Mouse (Mus musculus) layer of hippocampus, postnatal 25 days (tissue): ENCODE measurements around the gene Atp6v1fnb. TPM values are rescaled to one million over a fixed set of nuclear protein-coding genes. Genes with fewer than 3 reads are reported as not detected.

Experiments used
- DNase-seq, 2 experiments: peaks; one replicate each; pipeline ENCODE4 v3.0.0; 2022; ENCODE audit warnings: mixed read lengths in 2 of 2, low spot score in 1 of 2; ENCODE audit errors: extremely low spot score in 1 of 2
- total RNA-seq, 2 experiments: library from RNA; stranded (reverse); gene quantifications; 2 replicates each; pipeline ENCODE4 v1.2.3; 2021

The Atp6v1fnb gene
- total RNA-seq, 2 experiments from 2014 or later: 0.59 TPM; not detected in 1

GRCm38 (mm10) chr6:29463388-29463787 is 7.8 kb upstream of the Atp6v1fnb start:
- DNase-seq: no peak

GRCm38 (mm10) chr6:29467583-29468354 is 3.5 kb upstream of the Atp6v1fnb start, which contains the start of gene Atp6v1f:
Gene Atp6v1f, plus strand, starts transcription at chr6:29467718.
- DNase-seq: peak; percentile 83 to 85

DNA sequence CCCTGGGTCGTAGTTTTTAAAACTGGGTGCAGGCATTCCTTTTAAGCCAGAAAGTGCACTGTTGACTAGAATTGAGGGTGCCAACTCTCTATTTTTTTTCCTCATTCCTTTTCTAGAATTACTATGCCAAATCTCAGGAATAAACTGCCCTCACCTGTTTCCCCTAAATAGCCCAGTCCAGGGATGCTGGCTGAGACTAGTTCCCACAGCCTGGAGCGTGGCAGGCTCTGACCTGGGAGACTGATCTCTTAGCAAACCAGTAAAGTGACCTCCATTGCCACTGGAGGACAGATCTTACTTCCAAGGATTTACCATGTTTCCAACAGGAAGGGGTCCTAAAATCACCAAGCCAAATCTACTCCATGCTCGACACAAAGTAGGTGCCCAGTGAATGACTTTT is 2.4 kb upstream of the Atp6v1fnb start:
- DNase-seq: no peak

- DNase-seq: peak; percentile 47 to 49
Measured at GRCm38 (mm10) chr6:29473941-29474691, 2.9 kb downstream of the Atp6v1fnb start.

GRCm38 (mm10) chr6:29474736-29475135 is 3.5 kb downstream of the Atp6v1fnb start:
- no peak for DNase-seq

- no peak for DNase-seq
Measured at GRCm38 (mm10) chr6:29482691-29483090, 11.5 kb downstream of the Atp6v1fnb start.

DNA sequence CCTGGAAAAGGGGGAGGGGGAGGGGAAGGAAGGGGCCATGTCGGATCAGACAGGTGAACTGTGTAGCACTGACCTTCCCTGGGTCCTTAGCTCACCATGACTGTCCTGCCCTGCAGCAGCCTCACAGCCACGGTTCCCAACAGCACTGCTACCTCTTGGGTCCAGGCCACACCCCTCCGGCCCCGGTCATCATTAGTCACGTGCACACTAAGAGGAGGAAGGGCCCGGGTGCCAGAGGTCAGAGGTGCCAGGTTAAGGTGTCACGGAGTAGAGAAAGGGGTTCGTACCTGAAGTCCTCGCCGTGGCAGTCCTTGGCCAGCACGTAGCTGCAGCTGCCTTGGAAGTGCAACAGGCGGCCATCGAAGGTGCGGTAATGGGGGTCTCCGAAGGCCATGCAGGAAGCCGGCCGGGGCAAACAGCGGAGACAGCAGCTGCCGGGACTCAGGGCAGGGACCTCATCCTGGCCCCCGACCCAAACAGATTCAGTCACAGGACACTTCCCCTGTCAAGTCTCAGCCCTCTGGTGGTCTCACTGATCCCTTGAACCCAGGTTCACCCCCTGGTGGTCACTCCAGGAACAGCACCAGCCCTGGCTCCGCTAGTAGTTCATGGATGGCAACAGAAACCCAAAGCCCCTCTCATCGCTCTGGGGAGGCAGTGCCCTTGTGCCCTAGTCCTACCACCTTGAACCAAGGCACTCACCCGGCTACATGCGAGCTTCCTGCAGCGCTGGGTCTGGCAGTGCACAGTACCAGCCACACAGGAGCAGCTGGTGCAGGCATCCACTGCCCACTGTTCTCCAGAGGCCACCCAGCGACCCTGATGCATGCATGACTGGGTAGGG is 13.7 kb downstream of the Atp6v1fnb start:
- peak; percentile 60 to 88 for DNase-seq

DNA sequence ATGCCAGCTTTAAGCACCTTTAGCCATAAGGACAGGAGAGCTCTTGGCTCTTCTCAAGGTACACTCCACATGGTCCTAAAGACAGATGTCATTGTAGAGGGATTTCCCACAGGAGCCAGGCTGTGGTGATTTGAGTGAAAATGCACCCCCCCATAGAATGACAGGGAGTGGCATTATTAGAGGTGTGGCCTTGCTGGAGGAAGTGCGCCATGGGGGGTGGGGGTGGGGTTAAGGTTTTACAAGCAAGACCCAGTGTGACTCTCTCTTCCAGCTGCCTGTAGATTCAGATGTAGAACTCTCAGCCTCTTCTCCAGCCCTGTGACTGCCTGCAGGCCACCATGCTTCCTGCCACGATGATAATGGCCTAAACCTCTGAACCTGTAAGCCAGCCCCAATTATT is 14.7 kb downstream of the Atp6v1fnb start:
- no peak for DNase-seq

DNA sequence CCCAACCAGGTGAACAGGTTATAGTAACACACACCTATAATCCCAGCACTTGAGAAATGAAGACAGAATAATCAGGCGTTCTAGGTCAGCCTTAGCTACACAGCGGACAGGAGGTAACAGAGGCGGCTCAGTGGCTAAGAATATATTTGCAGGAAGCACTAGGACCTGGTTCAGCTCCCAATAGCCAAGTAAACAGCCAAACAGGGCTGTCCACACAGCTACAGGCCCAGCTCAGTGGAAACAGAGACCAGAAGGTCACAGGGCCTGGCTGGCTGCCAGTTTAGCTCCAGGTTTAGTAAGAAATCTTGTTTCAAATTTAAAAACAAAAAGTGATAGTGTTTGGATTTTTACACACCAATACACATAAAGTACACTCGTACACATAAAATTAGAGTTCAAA is 22.9 kb downstream of the Atp6v1fnb start:
- DNase-seq: no peak

- DNase-seq: no peak
Measured at GRCm38 (mm10) chr6:29496270-29496669, 25.0 kb downstream of the Atp6v1fnb start.

GRCm38 (mm10) chr6:29497791-29498190 is 26.6 kb downstream of the Atp6v1fnb start:
- no peak for DNase-seq

- DNase-seq: no peak
Measured at GRCm38 (mm10) chr6:29500177-29500576, 28.9 kb downstream of the Atp6v1fnb start.

DNA sequence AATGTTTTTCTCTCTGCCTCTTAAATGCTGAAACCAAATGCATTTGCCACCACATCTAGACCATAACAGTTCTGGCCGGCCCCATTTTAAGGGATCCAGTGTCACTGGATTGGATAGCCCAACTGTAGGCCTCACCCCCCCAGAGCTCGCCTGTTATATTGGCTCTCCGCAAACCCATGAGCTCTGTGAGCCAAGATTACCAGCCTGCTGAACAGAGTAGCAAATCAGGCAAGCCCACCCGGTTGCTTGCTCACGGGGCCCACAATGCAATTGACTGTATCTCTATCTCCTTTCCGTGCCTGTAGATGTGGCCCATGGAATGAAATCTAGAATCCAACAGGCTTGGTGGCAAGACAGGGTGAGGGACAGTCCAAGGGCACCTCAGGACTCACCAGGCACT is 29.6 kb downstream of the Atp6v1fnb start:
- DNase-seq: no peak

DNA sequence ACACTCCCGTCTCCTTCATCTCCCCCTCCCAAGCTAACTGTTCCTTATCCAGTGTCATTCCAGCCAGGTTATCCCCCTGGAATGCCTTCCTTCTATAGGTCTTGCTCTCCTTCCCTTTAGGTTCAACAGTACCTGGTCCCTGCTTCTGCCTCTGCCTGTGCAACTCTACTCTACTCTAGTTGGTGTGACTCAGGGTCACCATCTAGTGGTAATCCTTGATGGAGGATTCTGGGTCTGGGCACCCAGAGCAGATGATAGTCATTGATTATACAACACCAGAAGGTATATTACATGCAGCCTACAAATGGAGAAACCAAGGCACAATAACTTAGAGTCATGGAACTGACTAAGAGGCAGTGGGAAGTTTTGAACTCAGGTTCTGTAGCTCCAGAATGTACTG is 30.4 kb downstream of the Atp6v1fnb start:
- no peak for DNase-seq

GRCm38 (mm10) chr6:29505493-29505892 is 34.3 kb downstream of the Atp6v1fnb start:
- DNase-seq: no peak

GRCm38 (mm10) chr6:29506834-29507233 is 35.6 kb downstream of the Atp6v1fnb start:
- DNase-seq: no peak

GRCm38 (mm10) chr6:29507447-29508309 is 36.4 kb downstream of the Atp6v1fnb start, which contains the start of gene Kcp:
Gene Kcp, minus strand, starts transcription at chr6:29507952.
- DNase-seq: no peak

DNA sequence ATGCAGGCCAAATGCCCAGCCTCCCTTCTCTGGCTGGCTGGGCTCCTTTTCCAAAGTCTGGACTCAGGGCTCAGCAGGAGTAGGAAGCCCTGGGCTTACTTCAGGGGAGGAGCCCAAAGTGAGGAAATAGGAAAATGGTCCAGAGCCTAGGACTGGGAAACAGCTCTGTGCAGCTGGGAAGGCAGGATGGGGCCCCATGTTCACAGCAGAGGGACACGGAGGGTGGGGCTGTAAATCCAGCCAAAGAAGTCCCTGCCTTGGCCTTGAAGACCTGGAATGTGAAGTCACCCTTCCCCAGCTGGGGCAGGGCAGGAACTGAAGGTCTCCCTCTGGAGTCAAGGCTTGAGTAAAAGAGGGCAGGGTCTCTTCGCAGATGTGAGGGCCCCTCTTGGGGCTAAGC is 37.8 kb downstream of the Atp6v1fnb start:
- no peak for DNase-seq

DNA sequence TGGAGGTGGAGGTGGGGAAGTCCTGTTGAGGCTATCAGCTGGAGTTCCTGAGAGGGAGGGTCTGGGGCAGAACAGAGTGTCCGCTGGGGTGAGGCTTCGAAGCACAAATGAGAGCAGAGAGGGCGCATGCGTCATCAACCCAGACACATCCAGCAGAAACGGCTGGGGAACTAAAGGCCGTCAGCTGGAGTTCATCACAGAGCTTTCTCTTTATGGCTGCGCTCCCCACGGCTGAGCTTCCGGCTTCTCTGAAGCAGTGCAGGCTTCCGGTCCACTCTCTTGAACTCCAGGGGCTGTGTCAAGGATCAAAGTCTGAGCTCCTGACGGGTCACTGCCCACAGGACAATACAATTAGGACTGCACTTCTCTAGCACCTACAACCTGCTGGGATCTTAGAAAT is 42.0 kb downstream of the Atp6v1fnb start:
- DNase-seq: no peak

DNA sequence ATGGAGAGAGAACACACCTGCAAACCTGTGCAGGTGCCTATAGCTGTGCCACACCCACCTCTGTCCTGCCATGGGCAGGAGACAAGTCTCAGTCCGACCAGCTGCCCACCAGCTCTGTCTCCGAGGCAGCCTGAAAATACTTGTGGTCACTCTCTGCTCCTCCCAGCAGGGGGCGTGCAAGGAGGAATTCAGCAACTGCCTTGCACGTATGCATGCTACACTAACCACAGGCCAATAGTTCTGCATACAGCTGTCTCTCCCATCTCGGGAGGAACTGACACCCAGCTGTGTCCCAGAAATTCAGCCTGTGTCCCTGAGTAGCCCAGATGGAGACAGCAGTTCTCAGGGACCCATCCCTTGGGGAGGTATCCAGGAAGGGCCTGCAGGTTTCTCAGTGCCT is 45.9 kb downstream of the Atp6v1fnb start:
- peak; percentile 44 to 72 for DNase-seq
